Mouse (Mus musculus) effector memory CD4-positive, alpha-beta T cell, adult 5 months (primary cell): ENCODE results near the gene Olfr983. TPM values are rescaled to one million over a fixed set of nuclear protein-coding genes. Genes with fewer than 3 reads are reported as not detected.

ENCODE experiments used
- polyA plus RNA-seq: library from polyadenylated mRNA; unstranded; fragments of 100-300 nt; shearing (Covaris generic); gene quantifications from one replicate; pipeline ENCODE4 v1.2.1, GENCODE M21; 2017

The Olfr983 gene
- polyA plus RNA-seq = not detected

DNA sequence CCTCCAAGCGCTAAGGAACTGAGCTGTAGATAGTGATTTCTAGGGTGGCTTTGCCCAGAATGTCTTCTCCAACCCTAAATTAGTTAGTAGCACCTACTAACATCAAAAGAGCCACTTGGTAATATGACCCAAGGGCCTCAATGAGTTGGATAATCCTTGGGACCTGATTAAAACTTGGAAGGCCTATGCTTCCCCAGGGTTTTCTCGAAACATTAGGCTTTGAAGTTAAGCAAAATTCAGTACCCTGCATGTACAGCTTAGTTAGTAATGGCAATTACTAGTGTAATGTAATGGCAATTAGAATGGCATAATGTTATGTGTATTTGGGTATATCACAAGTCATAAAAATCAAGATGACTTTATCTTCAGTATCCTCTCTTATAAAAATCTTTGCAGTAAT, at the start of gene Olfr983:
TSS of gene Olfr983 (minus strand) at position 101 of the 400 bp plus-strand sequence.

GRCm38 (mm10) chr9:40130084-40130483, 36.7 kb upstream of the Olfr983 start, which contains the start of gene Olfr985:
Gene Olfr985 (minus strand): TSS chr9:40130184.

DNA sequence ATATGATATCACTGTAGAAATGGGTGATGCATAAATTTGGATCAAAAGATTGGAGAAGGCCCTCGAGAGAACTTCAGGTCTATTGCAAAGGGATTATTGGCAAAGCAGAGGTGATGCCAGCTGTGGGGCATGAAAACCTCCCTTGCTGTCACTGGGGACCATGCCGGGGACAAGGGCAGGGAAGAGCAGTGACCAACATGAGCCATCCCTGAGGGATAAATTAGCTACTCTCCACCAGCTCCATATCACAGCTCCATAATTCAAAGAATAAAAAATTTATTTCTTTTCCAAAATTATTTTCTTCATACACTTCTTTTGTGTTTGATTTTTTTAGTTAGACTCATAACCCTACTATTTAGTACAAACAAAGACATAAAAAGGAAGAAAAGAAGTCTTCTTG, 20.7 kb upstream of the Olfr983 start, which contains the start of gene Olfr984:
TSS of gene Olfr984 (minus strand) at position 101 of the 400 bp plus-strand sequence.

GRCm38 (mm10) chr9:40073529-40073928, 19.9 kb downstream of the Olfr983 start, which contains the start of gene Olfr982:
Gene Olfr982 (plus strand): TSS chr9:40073829.

Other genes with a start within 250 kb of the Olfr983 start
- gene Olfr972, start 227.2 kb downstream of the Olfr983 start, polyA plus RNA-seq = not detected
- gene Olfr229, start 186.3 kb downstream of the Olfr983 start, polyA plus RNA-seq = not detected
- gene Olfr974, start 156.1 kb downstream of the Olfr983 start, polyA plus RNA-seq = 0.14 TPM
- gene Olfr975, start 141.5 kb downstream of the Olfr983 start, polyA plus RNA-seq = not detected
- not detected for gene Olfr976, start 132.5 kb downstream of the Olfr983 start, polyA plus RNA-seq
- not detected for gene Olfr978, start 101.5 kb downstream of the Olfr983 start, polyA plus RNA-seq
- not detected for gene Olfr979, start 90.1 kb downstream of the Olfr983 start, polyA plus RNA-seq
- not detected for gene Olfr980, start 84.0 kb downstream of the Olfr983 start, polyA plus RNA-seq
- gene Olfr981, start 72.1 kb downstream of the Olfr983 start, polyA plus RNA-seq = not detected
- gene Olfr982, start 19.8 kb downstream of the Olfr983 start, polyA plus RNA-seq = 0.09 TPM
- gene Olfr984, start 20.6 kb upstream of the Olfr983 start, polyA plus RNA-seq = 0.09 TPM
- gene Olfr985, start 36.6 kb upstream of the Olfr983 start, polyA plus RNA-seq = not detected
- gene Tmem225, start 54.5 kb upstream of the Olfr983 start, polyA plus RNA-seq = not detected
- gene Olfr986, start 87.3 kb upstream of the Olfr983 start, polyA plus RNA-seq = not detected
- gene Zfp202, start 98.7 kb upstream of the Olfr983 start, polyA plus RNA-seq = 1.6 TPM
- 0.20 TPM for gene Scn3b, start 175.6 kb upstream of the Olfr983 start, polyA plus RNA-seq